ENCODE assay signal across 8 mouse cellular contexts in genomic region chr8:110604556-110604955, GRCm38 (mm10). TPM values are rescaled to one million over a fixed set of nuclear protein-coding genes. Genes with fewer than 3 reads are reported as not detected.
DNase-seq lines count a peak whose midpoint lies in the region; ATAC-seq and TF ChIP-seq lines count a peak whose summit lies in the region.

No protein-coding gene starts in this region.

- intact Hi-C loops in gastrocnemius, postnatal 36 days (cut with DNase I) = loop anchor here (5.0 kb wide), 2 partner anchors 457 to 472 kb away; no protein-coding TSS in a partner anchor
- intact Hi-C loops in gastrocnemius, postnatal 14 days (cut with DNase I; ENCODE audit: low total_unique reads) = no loop called here

- no peak for TF ChIP-seq EP300 in liver, postnatal 0 days (IDR thresholded peaks at IDR 0.05; ENCODE audit: low read depth)

- DNase-seq in gastrocnemius, adult 18-20 months (ENCODE audit: low spot score) = peak; percentile 50
- DNase-seq in gastrocnemius, postnatal 36 days = no peak
- DNase-seq in liver, postnatal 0 days = peak; percentile 22
- peak; percentile 80 for DNase-seq in R1 (ENCODE audit: low read depth, low spot score)
- peak; percentile 23 for DNase-seq in gastrocnemius, postnatal 14 days
- DNase-seq in mesoderm, embryonic 11.5 days (ENCODE audit: low read depth, low spot score) = peak; percentile 49
- DNase-seq in urinary bladder, postnatal 4 days (ENCODE audit: low spot score in 2 of 2) = no peak

- no peak overlapping the region for H3K9ac ChIP-seq in liver, postnatal 0 days (replicated peaks)
- H3K9ac ChIP-seq in liver, embryonic 12.5 days = no peak overlapping the region

- WGBS in liver, postnatal 0 days (ENCODE audit: insufficient replicate concordance) = 8% methylated on average over 1 of the region's 1 CpGs
- 3% methylated on average over 1 of the region's 1 CpGs for WGBS in liver, embryonic 12.5 days (ENCODE audit: insufficient replicate concordance)

- no peaks in the 10 kb centered on the region for H3K27me3 ChIP-seq in liver, postnatal 0 days (ENCODE audit: insufficient read depth, low read length)
- peaks cover 9% of the 10 kb centered on the region for H3K27me3 ChIP-seq in liver, embryonic 12.5 days (replicated peaks)

- no peak for ATAC-seq in liver, postnatal 0 days
- no peak for ATAC-seq in liver, embryonic 12.5 days

- peak; percentile 55 for TF ChIP-seq CTCF in liver, postnatal 0 days (IDR thresholded peaks at IDR 0.05; ENCODE audit: low read depth)

- H3K27ac ChIP-seq in liver, postnatal 0 days (ENCODE audit: low read depth) = no peak overlapping the region
- H3K27ac ChIP-seq in liver, embryonic 12.5 days = no peak overlapping the region

- no peaks in the 10 kb centered on the region for H3K4me1 ChIP-seq in liver, postnatal 0 days (ENCODE audit: insufficient read depth)
- no peaks in the 10 kb centered on the region for H3K4me1 ChIP-seq in liver, embryonic 12.5 days

- H3K4me3 ChIP-seq in liver, postnatal 0 days (ENCODE audit: low read depth, low read length) = no peak overlapping the region
- H3K4me3 ChIP-seq in liver, embryonic 12.5 days = no peak overlapping the region

- no peaks in the 10 kb centered on the region for H3K9me3 ChIP-seq in liver, postnatal 0 days (ENCODE audit: low read length)
- H3K9me3 ChIP-seq in liver, embryonic 12.5 days (replicated peaks) = no peaks in the 10 kb centered on the region

- H3K4me2 ChIP-seq in liver, postnatal 0 days (ENCODE audit: low read depth, low read length) = no peak overlapping the region
- H3K4me2 ChIP-seq in liver, embryonic 12.5 days = no peak overlapping the region

- H3K36me3 ChIP-seq in liver, postnatal 0 days (replicated peaks; ENCODE audit: insufficient read depth, low read length) = no peaks in the 10 kb centered on the region
- no peaks in the 10 kb centered on the region for H3K36me3 ChIP-seq in liver, embryonic 12.5 days

RNA-seq across cellular contexts. Expression of gene Vac14, which starts 13.8 kb away (rescaled TPM):
- total RNA-seq in gastrocnemius, adult 18-20 months (2021) = 10 to 100 TPM; 19.7 to 20.7 TPM
- total RNA-seq in gastrocnemius, postnatal 36 days (2021) = 10 to 100 TPM; 15.8 to 16.0 TPM
- polyA plus RNA-seq in liver, postnatal 0 days (2015; fragmentation: Nextera tagmentation; extraction: Ambion mirVana) = 5.5 and 6.5 TPM in 2 replicates
- 28.3 and 30.5 TPM in 2 replicates for polyA plus RNA-seq in liver, embryonic 12.5 days (2016; fragmentation: Nextera tagmentation; extraction: Ambion mirVana)
- total RNA-seq in gastrocnemius, postnatal 14 days (2021) = 10 to 100 TPM; 12.5 to 15.4 TPM

Comparison
In these comparisons a context has a peak if more than half of its experiments do, and no peak if none do; other contexts are left out.
1. DNase-seq: peak in gastrocnemius, adult 18-20 months (single experiment), liver, postnatal 0 days (single experiment), R1 (single experiment), gastrocnemius, postnatal 14 days (single experiment) and mesoderm, embryonic 11.5 days (single experiment); none in gastrocnemius, postnatal 36 days (0 of 2) and urinary bladder, postnatal 4 days (0 of 2).